Mouse (Mus musculus): ENCODE measurements around the gene Dcaf4. TPM values are rescaled to one million over a fixed set of nuclear protein-coding genes. Genes with fewer than 3 reads are reported as not detected.

Gene Dcaf4
- total RNA-seq, 1 experiment = 49.8 TPM

DNA sequence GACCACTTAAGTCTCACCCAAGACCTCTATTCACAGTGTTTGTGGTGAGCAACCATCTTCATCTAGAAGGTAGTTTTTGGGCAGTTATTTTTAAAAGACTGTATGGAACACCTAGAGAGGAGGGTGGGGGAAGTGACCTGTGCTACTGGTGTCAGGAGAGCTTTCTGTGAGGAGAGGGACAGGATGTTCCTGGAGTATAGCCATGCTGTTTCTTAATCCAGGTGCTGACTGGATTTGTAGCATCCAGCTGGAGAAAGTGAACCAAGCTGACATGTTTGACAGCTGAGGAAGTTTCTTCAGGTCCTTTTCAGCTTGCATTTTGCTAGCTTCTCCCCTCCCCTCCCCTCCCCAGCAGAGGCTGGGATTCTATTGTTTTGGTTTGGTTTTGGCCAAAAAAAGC is 24.5 kb downstream of the Dcaf4 start:
- TF ChIP-seq ZNF384 (IDR thresholded peaks at IDR 0.05; ENCODE audit: low read depth, low read length) (no peak), HCFC1 (IDR thresholded peaks at IDR 0.05; ENCODE audit: borderline replicate concordance, insufficient read depth, low read length) (no peak), MAFK (IDR thresholded peaks at IDR 0.05; ENCODE audit: insufficient read depth, low read depth, low read length) (no peak), ZC3H11A (IDR thresholded peaks at IDR 0.05; ENCODE audit: borderline replicate concordance, low read depth, low read length) (no peak), CHD2 (IDR thresholded peaks at IDR 0.05; ENCODE audit: low read depth, low read length) (no peak)
- H3K36me3 ChIP-seq (ENCODE audit: control insufficient read depth, insufficient read depth, low read length, poor library complexity, severe bottlenecking) = peaks cover 41% of the 10 kb centered on the region
- H3K9me3 ChIP-seq (ENCODE audit: control insufficient read depth, insufficient read depth, low read depth, low read length) = no peaks in the 10 kb centered on the region
- H3K9ac ChIP-seq (ENCODE audit: insufficient read depth, low read depth, low read length, poor library complexity, severe bottlenecking) = no peak overlapping the region
- H3K4me1 ChIP-seq (ENCODE audit: control insufficient read depth in 2 of 2, insufficient read depth in 2 of 2, low read length in 2 of 2, poor library complexity in 1 of 2) = peaks cover 1 to 9% of the 10 kb centered on the region in 2 experiments; a peak in 2 of 4 replicates
- in situ Hi-C loops (cut with MboI; ENCODE audit: low sequenced_read_pairs in 2 of 2, unreplicated experiment in 2 of 2) = no loop called here
- no peak overlapping the region for H3K27ac ChIP-seq (ENCODE audit: insufficient read depth, low read depth, low read length, poor library complexity, severe bottlenecking)
- no peak overlapping the region for H3K4me3 ChIP-seq (ENCODE audit: insufficient read depth in 1 of 2, low read depth in 1 of 2, low read length in 2 of 2, poor library complexity in 1 of 2, severe bottlenecking in 1 of 2)
- no peak for DNase-seq (ENCODE audit: low read depth, low spot score)

GRCm38 (mm10) chr12:83551305-83551704 is 31.0 kb downstream of the Dcaf4 start:
- peaks cover 3 to 18% of the 10 kb centered on the region in 2 experiments; a peak in 2 of 4 replicates for H3K4me1 ChIP-seq (ENCODE audit: control insufficient read depth in 2 of 2, insufficient read depth in 2 of 2, low read length in 2 of 2, poor library complexity in 1 of 2)
- no peak overlapping the region for H3K9ac ChIP-seq (ENCODE audit: insufficient read depth, low read depth, low read length, poor library complexity, severe bottlenecking)
- peaks cover 51% of the 10 kb centered on the region for H3K36me3 ChIP-seq (ENCODE audit: control insufficient read depth, insufficient read depth, low read length, poor library complexity, severe bottlenecking)
- no peaks in the 10 kb centered on the region for H3K9me3 ChIP-seq (ENCODE audit: control insufficient read depth, insufficient read depth, low read depth, low read length)
- H3K27ac ChIP-seq (ENCODE audit: insufficient read depth, low read depth, low read length, poor library complexity, severe bottlenecking) = no peak overlapping the region
- TF ChIP-seq HCFC1 (IDR thresholded peaks at IDR 0.05; ENCODE audit: borderline replicate concordance, insufficient read depth, low read length) = no peak
- in situ Hi-C loops (cut with MboI; ENCODE audit: low sequenced_read_pairs in 2 of 2, unreplicated experiment in 2 of 2) = no loop called here
- no peak overlapping the region for H3K4me3 ChIP-seq (ENCODE audit: insufficient read depth in 1 of 2, low read depth in 1 of 2, low read length in 2 of 2, poor library complexity in 1 of 2, severe bottlenecking in 1 of 2)
- DNase-seq (ENCODE audit: low read depth, low spot score) = no peak

GRCm38 (mm10) chr12:83553816-83554215 is 33.5 kb downstream of the Dcaf4 start:
- TF ChIP-seq ZC3H11A (IDR thresholded peaks at IDR 0.05; ENCODE audit: borderline replicate concordance, low read depth, low read length) (no peak), HCFC1 (IDR thresholded peaks at IDR 0.05; ENCODE audit: borderline replicate concordance, insufficient read depth, low read length) (no peak), MAFK (IDR thresholded peaks at IDR 0.05; ENCODE audit: insufficient read depth, low read depth, low read length) (no peak), ZNF384 (IDR thresholded peaks at IDR 0.05; ENCODE audit: low read depth, low read length) (no peak), CHD2 (IDR thresholded peaks at IDR 0.05; ENCODE audit: low read depth, low read length) (no peak)
- H3K4me3 ChIP-seq (ENCODE audit: insufficient read depth in 1 of 2, low read depth in 1 of 2, low read length in 2 of 2, poor library complexity in 1 of 2, severe bottlenecking in 1 of 2) = no peak overlapping the region
- H3K36me3 ChIP-seq (ENCODE audit: control insufficient read depth, insufficient read depth, low read length, poor library complexity, severe bottlenecking) = peaks cover 40% of the 10 kb centered on the region
- no peak for DNase-seq (ENCODE audit: low read depth, low spot score)
- H3K9me3 ChIP-seq (ENCODE audit: control insufficient read depth, insufficient read depth, low read depth, low read length) = no peaks in the 10 kb centered on the region
- H3K9ac ChIP-seq (ENCODE audit: insufficient read depth, low read depth, low read length, poor library complexity, severe bottlenecking) = no peak overlapping the region
- peaks cover 3 to 20% of the 10 kb centered on the region in 2 experiments; a peak in 2 of 4 replicates for H3K4me1 ChIP-seq (ENCODE audit: control insufficient read depth in 2 of 2, insufficient read depth in 2 of 2, low read length in 2 of 2, poor library complexity in 1 of 2)
- H3K27ac ChIP-seq (ENCODE audit: insufficient read depth, low read depth, low read length, poor library complexity, severe bottlenecking) = no peak overlapping the region
- in situ Hi-C loops (cut with MboI; ENCODE audit: low sequenced_read_pairs in 2 of 2, unreplicated experiment in 2 of 2) = no loop called here

GRCm38 (mm10) chr12:83555605-83556004 is 35.3 kb downstream of the Dcaf4 start:
- H3K4me1 ChIP-seq (ENCODE audit: control insufficient read depth in 2 of 2, insufficient read depth in 2 of 2, low read length in 2 of 2, poor library complexity in 1 of 2) = peaks cover 2 to 14% of the 10 kb centered on the region in 2 experiments; a peak in 3 of 4 replicates
- in situ Hi-C loops (cut with MboI; ENCODE audit: low sequenced_read_pairs in 2 of 2, unreplicated experiment in 2 of 2) = no loop called here
- no peak overlapping the region for H3K27ac ChIP-seq (ENCODE audit: insufficient read depth, low read depth, low read length, poor library complexity, severe bottlenecking)
- TF ChIP-seq CHD2 (IDR thresholded peaks at IDR 0.05; ENCODE audit: low read depth, low read length) (no peak), ZNF384 (IDR thresholded peaks at IDR 0.05; ENCODE audit: low read depth, low read length) (no peak)
- H3K9ac ChIP-seq (ENCODE audit: insufficient read depth, low read depth, low read length, poor library complexity, severe bottlenecking) = no peak overlapping the region
- no peaks in the 10 kb centered on the region for H3K9me3 ChIP-seq (ENCODE audit: control insufficient read depth, insufficient read depth, low read depth, low read length)
- peaks cover 39% of the 10 kb centered on the region for H3K36me3 ChIP-seq (ENCODE audit: control insufficient read depth, insufficient read depth, low read length, poor library complexity, severe bottlenecking)
- H3K4me3 ChIP-seq (ENCODE audit: insufficient read depth in 1 of 2, low read depth in 1 of 2, low read length in 2 of 2, poor library complexity in 1 of 2, severe bottlenecking in 1 of 2) = no peak overlapping the region
- no peak for DNase-seq (ENCODE audit: low read depth, low spot score)

GRCm38 (mm10) chr12:83558496-83558895 is 38.2 kb downstream of the Dcaf4 start:
- no peak overlapping the region for H3K27ac ChIP-seq (ENCODE audit: insufficient read depth, low read depth, low read length, poor library complexity, severe bottlenecking)
- TF ChIP-seq ZC3H11A (IDR thresholded peaks at IDR 0.05; ENCODE audit: borderline replicate concordance, low read depth, low read length) (no peak), ZNF384 (IDR thresholded peaks at IDR 0.05; ENCODE audit: low read depth, low read length) (no peak), HCFC1 (IDR thresholded peaks at IDR 0.05; ENCODE audit: borderline replicate concordance, insufficient read depth, low read length) (no peak), CHD2 (IDR thresholded peaks at IDR 0.05; ENCODE audit: low read depth, low read length) (no peak), MAFK (IDR thresholded peaks at IDR 0.05; ENCODE audit: insufficient read depth, low read depth, low read length) (no peak)
- H3K4me3 ChIP-seq (ENCODE audit: insufficient read depth in 1 of 2, low read depth in 1 of 2, low read length in 2 of 2, poor library complexity in 1 of 2, severe bottlenecking in 1 of 2) = no peak overlapping the region
- H3K4me1 ChIP-seq (ENCODE audit: control insufficient read depth in 2 of 2, insufficient read depth in 2 of 2, low read length in 2 of 2, poor library complexity in 1 of 2) = peaks cover 4 to 11% of the 10 kb centered on the region in 2 experiments; a peak in 3 of 4 replicates
- no peak for DNase-seq (ENCODE audit: low read depth, low spot score)
- H3K9me3 ChIP-seq (ENCODE audit: control insufficient read depth, insufficient read depth, low read depth, low read length) = no peaks in the 10 kb centered on the region
- H3K9ac ChIP-seq (ENCODE audit: insufficient read depth, low read depth, low read length, poor library complexity, severe bottlenecking) = no peak overlapping the region
- in situ Hi-C loops (cut with MboI; ENCODE audit: low sequenced_read_pairs in 2 of 2, unreplicated experiment in 2 of 2) = no loop called here
- H3K36me3 ChIP-seq (ENCODE audit: control insufficient read depth, insufficient read depth, low read length, poor library complexity, severe bottlenecking) = peaks cover 24% of the 10 kb centered on the region
